Mouse (Mus musculus): ENCODE measurements around the gene Olfr586. TPM values are rescaled to one million over a fixed set of nuclear protein-coding genes. Genes with fewer than 3 reads are reported as not detected.

Olfr586 gene
- not detected for total RNA-seq (2021)
- long read RNA-seq, experiment 1 = 0 reads
- long read RNA-seq, experiment 2 = 0 reads

- no peak for DNase-seq (ENCODE audit: low spot score in 2 of 2)
Observed at GRCm38 (mm10) chr7:103125538-103125937, at the start of gene Olfr586. Olfr586 (minus strand) TSS chr7:103125638.

- DNase-seq (ENCODE audit: low spot score in 2 of 2) = no peak
Observed at GRCm38 (mm10) chr7:103169697-103170096, 44.3 kb upstream of the Olfr586 start.

GRCm38 (mm10) chr7:103156256-103156655, 30.8 kb upstream of the Olfr586 start, which contains the start of gene Olfr589:
Olfr589 (minus strand) TSS chr7:103156356.
- no peak for DNase-seq (ENCODE audit: low spot score in 2 of 2)

GRCm38 (mm10) chr7:103140579-103140978, 15.1 kb upstream of the Olfr586 start, which contains the start of gene Olfr588-ps1:
Olfr588-ps1 (plus strand) TSS chr7:103140879.
- no peak for DNase-seq (ENCODE audit: low spot score in 2 of 2)

GRCm38 (mm10) chr7:103119406-103119805, 6.0 kb downstream of the Olfr586 start:
- DNase-seq (ENCODE audit: low spot score in 2 of 2) = no peak

GRCm38 (mm10) chr7:103097420-103097819, 28.0 kb downstream of the Olfr586 start, which contains the start of gene Olfr585:
Olfr585 (plus strand) TSS chr7:103097720.
- no peak for DNase-seq (ENCODE audit: low spot score in 2 of 2)

- no peak for DNase-seq (ENCODE audit: low spot score in 2 of 2)
Observed at GRCm38 (mm10) chr7:103081585-103081984, 43.9 kb downstream of the Olfr586 start, which contains the start of gene Olfr584. Olfr584 (plus strand) TSS chr7:103081885.

Other genes starting within 250 kb of the Olfr586 start
- gene Olfr568, start 248.5 kb downstream of the Olfr586 start, total RNA-seq (2021) = not detected
- gene Olfr569, start 234.8 kb downstream of the Olfr586 start, total RNA-seq (2021) = not detected
- not detected for gene Olfr570, start 231.1 kb downstream of the Olfr586 start, total RNA-seq (2021)
- gene Olfr571, start 208.1 kb downstream of the Olfr586 start, total RNA-seq (2021) = not detected
- gene Olfr572, start 201.2 kb downstream of the Olfr586 start, total RNA-seq (2021) = not detected
- gene Olfr573-ps1, start 183.1 kb downstream of the Olfr586 start, total RNA-seq (2021) = not detected
- gene Olfr574, start 177.2 kb downstream of the Olfr586 start, total RNA-seq (2021) = under 1 TPM in 1 of 2 experiments, not detected in 1; 0.38 TPM
- gene Olfr575, start 166.9 kb downstream of the Olfr586 start, total RNA-seq (2021) = not detected
- not detected for gene Olfr576, start 163.0 kb downstream of the Olfr586 start, total RNA-seq (2021)
- gene Olfr577, start 149.7 kb downstream of the Olfr586 start, total RNA-seq (2021) = not detected
- gene Olfr578, start 136.3 kb downstream of the Olfr586 start, total RNA-seq (2021) = not detected
- gene Olfr582, start 87.6 kb downstream of the Olfr586 start, total RNA-seq (2021) = not detected
- gene Olfr583, start 74.3 kb downstream of the Olfr586 start, total RNA-seq (2021) = not detected
- gene Olfr584, start 43.8 kb downstream of the Olfr586 start, total RNA-seq (2021) = not detected
- not detected for gene Olfr585, start 27.9 kb downstream of the Olfr586 start, total RNA-seq (2021)
- gene Olfr588-ps1, start 15.2 kb upstream of the Olfr586 start, total RNA-seq (2021) = not detected
- not detected for gene Olfr589, start 30.7 kb upstream of the Olfr586 start, total RNA-seq (2021)
- gene Olfr591, start 52.7 kb upstream of the Olfr586 start, total RNA-seq (2021) = not detected
- gene Olfr592, start 59.2 kb upstream of the Olfr586 start, total RNA-seq (2021) = not detected
- gene Olfr593, start 86.2 kb upstream of the Olfr586 start, total RNA-seq (2021) = not detected
- gene Olfr594, start 91.4 kb upstream of the Olfr586 start, total RNA-seq (2021) = not detected
- gene Usp17ld, start 126.9 kb upstream of the Olfr586 start, total RNA-seq (2021) = not detected
- gene Olfr596, start 180.0 kb upstream of the Olfr586 start, total RNA-seq (2021) = not detected
- gene Olfr597, start 190.7 kb upstream of the Olfr586 start, total RNA-seq (2021) = not detected
- gene Olfr598, start 197.9 kb upstream of the Olfr586 start, total RNA-seq (2021) = not detected
- not detected for gene Olfr599, start 210.3 kb upstream of the Olfr586 start, total RNA-seq (2021)
- gene Olfr600, start 224.0 kb upstream of the Olfr586 start, total RNA-seq (2021) = not detected
- not detected for gene Olfr601, start 237.0 kb upstream of the Olfr586 start, total RNA-seq (2021)